Mouse (Mus musculus) bone marrow macrophage, adult 2 months (primary cell): ENCODE results near the gene Msh3.

ENCODE experiments used
- CTCF ChIP-seq: IDR thresholded peaks from 2 replicates; pipeline ENCODE4 v1.5.1; 2012; ENCODE audit warnings: low read depth, mild to moderate bottlenecking, low read length, moderate library complexity
- POLR2A ChIP-seq: IDR thresholded peaks from 2 replicates; pipeline ENCODE4 v1.6.1; 2012; ENCODE audit warnings: mild to moderate bottlenecking, low read depth, low read length, borderline replicate concordance

DNA sequence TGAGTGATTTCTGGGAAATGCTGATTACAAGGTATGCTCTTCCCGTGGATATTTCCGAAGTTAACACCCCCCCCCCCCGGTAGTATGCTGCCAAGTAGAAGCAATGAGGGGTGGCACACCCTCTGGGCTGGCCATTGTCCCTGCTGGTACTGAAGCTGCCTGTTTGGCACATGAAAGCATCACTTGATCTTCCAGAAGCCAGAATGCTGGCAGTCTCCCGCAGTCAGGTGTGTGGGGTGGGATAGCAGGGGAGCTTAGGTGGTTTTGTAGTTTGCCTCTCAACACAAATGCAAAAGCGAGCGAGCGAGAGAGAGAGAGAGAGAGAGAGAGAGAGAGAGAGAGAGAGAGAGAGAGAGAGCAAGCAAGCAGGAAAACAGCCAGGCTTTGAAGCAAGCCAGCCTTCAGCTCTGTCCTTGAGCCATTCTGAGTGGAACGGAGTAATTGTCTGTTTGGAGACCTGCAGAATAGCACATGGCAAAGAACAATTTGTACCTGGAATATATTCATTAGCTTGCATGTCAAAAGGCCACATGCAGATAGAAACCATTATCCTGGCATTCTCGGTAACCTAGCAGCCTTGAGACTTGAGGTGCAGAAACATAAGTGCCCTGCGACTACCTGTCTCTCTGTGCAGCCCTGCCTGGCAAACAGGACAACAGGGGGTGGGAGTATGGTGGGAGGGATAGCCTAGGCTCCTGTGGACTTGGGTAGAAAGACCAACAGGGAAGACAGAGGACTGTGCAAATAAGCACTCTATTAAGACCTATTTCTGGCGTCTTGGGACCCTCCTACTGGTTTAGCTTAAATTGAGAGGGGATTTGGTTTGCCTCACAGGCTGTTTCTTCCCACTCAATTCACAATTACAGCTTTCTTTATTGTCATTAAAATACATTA lies 43.9 kb upstream of the Msh3 start:
- TF ChIP-seq CTCF (no peak), POLR2A (no peak)
